Mouse (Mus musculus) heart, embryonic 11.5 days (tissue): ENCODE data around the gene Gpatch2. TPM values are rescaled to one million over a fixed set of nuclear protein-coding genes. Genes with fewer than 3 reads are reported as not detected.

Experiments
- ATAC-seq: fragments of 200-750 bp; cut with Nextera tagmentation; replicated peaks from 2 replicates; pipeline ENCODE4 v1.8.0; 2017; ENCODE audit warnings: moderate library complexity; ENCODE audit not compliant: insufficient number of reproducible peaks, low FRiP score, low TSS enrichment
- H3K27ac ChIP-seq: fragments of 300-500 bp; sonication (generic); 2 replicates; pipeline ENCODE4 v1.5.1; 2014; ENCODE audit warnings: mild to moderate bottlenecking, low read depth, low read length
- H3K27me3 ChIP-seq: fragments of 300-500 bp; sonication (generic); 2 replicates; pipeline ENCODE4 v1.6.1; 2014; ENCODE audit warnings: mild to moderate bottlenecking, low read length, mixed read lengths; ENCODE audit not compliant: control insufficient read depth, insufficient read depth
- H3K36me3 ChIP-seq: fragments of 300-500 bp; sonication (generic); 2 replicates; pipeline ENCODE4 v1.6.1; 2014; ENCODE audit warnings: mild to moderate bottlenecking, low read length, moderate library complexity, mixed read lengths; ENCODE audit not compliant: control insufficient read depth, insufficient read depth
- H3K4me1 ChIP-seq: fragments of 300-500 bp; sonication (generic); 2 replicates; pipeline ENCODE4 v1.6.1; 2014; ENCODE audit warnings: low read length; ENCODE audit not compliant: control insufficient read depth, insufficient read depth
- H3K4me2 ChIP-seq: fragments of 300-500 bp; sonication (generic); 2 replicates; pipeline ENCODE4 v1.6.1; 2014; ENCODE audit warnings: mild to moderate bottlenecking, moderate library complexity
- H3K4me3 ChIP-seq: fragments of 300-500 bp; sonication (generic); 2 replicates; pipeline ENCODE4 v1.5.1; 2014; ENCODE audit warnings: low read depth, low read length
- H3K9ac ChIP-seq: fragments of 300-500 bp; sonication (generic); 2 replicates; pipeline ENCODE4 v1.6.1; 2014; ENCODE audit warnings: mild to moderate bottlenecking, low read depth, low read length, moderate library complexity
- H3K9me3 ChIP-seq: fragments of 300-500 bp; sonication (generic); replicated peaks from 2 replicates; pipeline ENCODE4 v1.6.1; 2016; ENCODE audit warnings: low read length; ENCODE audit not compliant: control insufficient read depth
- WGBS: fragments of 180-500 bp; shearing (Covaris S2); extraction: QIAGEN DNeasy Blood & Tissue Kit; methylation state at CpG from one replicate; pipeline ENCODE4 v1.1.7; 2014; ENCODE audit not compliant: insufficient replicate concordance; 5-methylcytosine and 5-hydroxymethylcytosine counted together
- polyA plus RNA-seq: library from polyadenylated mRNA; unstranded; fragments of >200 nt; fragmentation: Nextera tagmentation; extraction: Ambion mirVana; gene quantifications from 2 replicates; pipeline ENCODE4 v1.2.1, GENCODE M21; 2014

The Gpatch2 gene
- 16.9 and 17.0 TPM in 2 replicates for polyA plus RNA-seq

GRCm38 (mm10) chr1:187215181-187216116, at the start of gene Gpatch2, which contains the start of gene Spata17:
Gene Gpatch2, plus strand, starts transcription at chr1:187215508.
Gene Spata17, minus strand, starts transcription at chr1:187215465.
- H3K4me2 ChIP-seq = peak within 1 kb of the TSS; percentile 83
- 1% methylated on average over 58 of the region's 58 CpGs for WGBS
- 0 out of 2 replicates have a peak, but pooled peaks cover 3% of the 10 kb centered on the region for H3K4me1 ChIP-seq
- peak; percentile 84 for ATAC-seq
- peak within 1 kb of the TSS; percentile 91 for H3K9ac ChIP-seq
- H3K27me3 ChIP-seq = no peaks in the 10 kb centered on the region
- no peaks in the 10 kb centered on the region for H3K9me3 ChIP-seq
- H3K36me3 ChIP-seq = no peaks in the 10 kb centered on the region
- H3K27ac ChIP-seq = peak within 1 kb of the TSS; percentile 84
- H3K4me3 ChIP-seq = peak within 1 kb of the TSS; percentile 92

GRCm38 (mm10) chr1:187169646-187170045, 45.7 kb upstream of the Gpatch2 start:
- no peak overlapping the region for H3K27ac ChIP-seq
- no peaks in the 10 kb centered on the region for H3K36me3 ChIP-seq
- no peak for ATAC-seq
- H3K4me1 ChIP-seq = no peaks in the 10 kb centered on the region
- H3K9ac ChIP-seq = no peak overlapping the region
- WGBS = 76% methylated on average over 7 of the region's 7 CpGs
- no peak overlapping the region for H3K4me3 ChIP-seq
- H3K9me3 ChIP-seq = no peaks in the 10 kb centered on the region
- H3K4me2 ChIP-seq = no peak overlapping the region
- no peaks in the 10 kb centered on the region for H3K27me3 ChIP-seq

GRCm38 (mm10) chr1:187170361-187170760, 44.9 kb upstream of the Gpatch2 start:
- no peak overlapping the region for H3K9ac ChIP-seq
- no peak overlapping the region for H3K4me2 ChIP-seq
- H3K27ac ChIP-seq = no peak overlapping the region
- H3K9me3 ChIP-seq = no peaks in the 10 kb centered on the region
- H3K4me3 ChIP-seq = no peak overlapping the region
- WGBS = 64% methylated on average over 3 of the region's 3 CpGs
- no peaks in the 10 kb centered on the region for H3K27me3 ChIP-seq
- ATAC-seq = no peak
- H3K36me3 ChIP-seq = no peaks in the 10 kb centered on the region
- H3K4me1 ChIP-seq = no peaks in the 10 kb centered on the region

GRCm38 (mm10) chr1:187175991-187176390, 39.3 kb upstream of the Gpatch2 start:
- Histone ChIP-seq H3K9ac (no peak overlapping the region), H3K4me3 (no peak overlapping the region), H3K9me3 (no peaks in the 10 kb centered on the region), H3K27ac (no peak overlapping the region), H3K36me3 (no peaks in the 10 kb centered on the region), H3K4me2 (no peak overlapping the region), H3K4me1 (no peaks in the 10 kb centered on the region), H3K27me3 (no peaks in the 10 kb centered on the region)
- ATAC-seq = no peak
- whole genome bisulfite sequencing = 94% methylated on average over 1 of the region's 1 CpGs

GRCm38 (mm10) chr1:187178546-187178945, 36.8 kb upstream of the Gpatch2 start:
- H3K9ac ChIP-seq = no peak overlapping the region
- no peaks in the 10 kb centered on the region for H3K4me1 ChIP-seq
- no peak overlapping the region for H3K4me2 ChIP-seq
- no peak overlapping the region for H3K27ac ChIP-seq
- no peak overlapping the region for H3K4me3 ChIP-seq
- no peaks in the 10 kb centered on the region for H3K9me3 ChIP-seq
- no peaks in the 10 kb centered on the region for H3K36me3 ChIP-seq
- no peak for ATAC-seq
- 57% methylated on average over 1 of the region's 1 CpGs for WGBS
- H3K27me3 ChIP-seq = no peaks in the 10 kb centered on the region

- no peaks in the 10 kb centered on the region for H3K36me3 ChIP-seq
- no peak for ATAC-seq
- WGBS = 74% methylated on average over 6 of the region's 6 CpGs
- H3K4me1 ChIP-seq = no peaks in the 10 kb centered on the region
- H3K4me2 ChIP-seq = no peak overlapping the region
- no peak overlapping the region for H3K27ac ChIP-seq
- no peaks in the 10 kb centered on the region for H3K9me3 ChIP-seq
- H3K27me3 ChIP-seq = no peaks in the 10 kb centered on the region
- H3K4me3 ChIP-seq = no peak overlapping the region
- H3K9ac ChIP-seq = no peak overlapping the region
These were observed 9.8 kb upstream of the Gpatch2 start for GRCm38 (mm10) chr1:187205506-187205905.

GRCm38 (mm10) chr1:187209496-187209895, 5.8 kb upstream of the Gpatch2 start:
- no peak overlapping the region for H3K9ac ChIP-seq
- H3K4me3 ChIP-seq = no peak overlapping the region
- no peaks in the 10 kb centered on the region for H3K36me3 ChIP-seq
- no peak overlapping the region for H3K27ac ChIP-seq
- ATAC-seq = no peak
- no peaks in the 10 kb centered on the region for H3K4me1 ChIP-seq
- no peak overlapping the region for H3K4me2 ChIP-seq
- 52% methylated on average over 4 of the region's 4 CpGs for WGBS
- H3K27me3 ChIP-seq = no peaks in the 10 kb centered on the region
- H3K9me3 ChIP-seq = no peaks in the 10 kb centered on the region

GRCm38 (mm10) chr1:187210736-187211135, 4.6 kb upstream of the Gpatch2 start:
- H3K4me3 ChIP-seq = no peak overlapping the region
- 81% methylated on average over 4 of the region's 4 CpGs for WGBS
- H3K27me3 ChIP-seq = no peaks in the 10 kb centered on the region
- ATAC-seq = no peak
- H3K4me1 ChIP-seq = no peaks in the 10 kb centered on the region
- H3K9me3 ChIP-seq = no peaks in the 10 kb centered on the region
- no peaks in the 10 kb centered on the region for H3K36me3 ChIP-seq
- H3K4me2 ChIP-seq = no peak overlapping the region
- no peak overlapping the region for H3K9ac ChIP-seq
- no peak overlapping the region for H3K27ac ChIP-seq
